Mouse (Mus musculus) CH12.LX (cell line): Measurements from ENCODE around the gene Zfp106.

Experiments
- CHD1 ChIP-seq: IDR thresholded peaks from 2 replicates; pipeline ENCODE4 v1.6.1; 2012; ENCODE audit warnings: low read depth, low read length, improper control_type of control experiment, inconsistent platforms
- CTCF ChIP-seq, 2 experiments: IDR thresholded peaks in 1 of 2; conservative IDR thresholded peaks in 1 of 2; 2 replicates each; pipeline ENCODE4 v1.5.1; 2011 to 2012; ENCODE audit warnings: low read depth in 2 of 2, low read length in 2 of 2, improper control_type of control experiment in 1 of 2, inconsistent platforms in 1 of 2, mild to moderate bottlenecking in 1 of 2, moderate library complexity in 1 of 2
- MAX ChIP-seq: IDR thresholded peaks from 2 replicates; pipeline ENCODE4 v1.6.1; 2011; ENCODE audit warnings: low read length, improper control_type of control experiment
- ZKSCAN1 ChIP-seq: IDR thresholded peaks from 2 replicates; pipeline ENCODE4 v1.6.1; 2012; ENCODE audit warnings: low read depth, inconsistent platforms, low read length, improper control_type of control experiment, borderline replicate concordance

DNA sequence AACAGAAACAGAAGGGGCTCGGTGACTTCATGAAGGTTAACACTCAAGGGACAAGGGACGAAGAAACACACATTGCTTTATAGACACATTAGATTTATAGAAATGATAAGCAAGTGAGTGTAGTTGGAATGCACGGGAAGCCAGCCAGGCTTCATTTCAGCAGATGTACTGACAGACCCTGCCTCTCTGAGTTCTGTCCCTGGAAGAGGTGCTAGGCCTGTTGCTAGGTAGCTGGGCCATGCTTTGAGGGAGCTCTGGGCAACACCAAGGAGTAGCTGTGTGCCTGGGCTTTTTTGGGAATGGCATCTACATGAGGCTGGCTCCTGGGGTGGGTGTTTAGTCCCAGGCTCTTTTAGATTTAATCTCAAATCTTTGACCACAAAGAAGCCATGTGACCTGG is 67.1 kb downstream of the Zfp106 start:
- TF ChIP-seq CTCF (conservative IDR thresholded peaks at IDR 0.05 in 1 of 2, IDR thresholded peaks at IDR 0.05 in 1 of 2; ENCODE audit: low read depth in 2 of 2, low read length in 2 of 2), result no peak
- TF ChIP-seq MAX, result no peak
- TF ChIP-seq CHD1, result no peak
- TF ChIP-seq ZKSCAN1, result no peak
